Mouse (Mus musculus) ES-E14 (cell line): ENCODE results near the gene Pip4k2b.

Experiments used
- MAFK ChIP-seq: IDR thresholded peaks from 2 replicates; pipeline ENCODE4 v1.6.1; 2014; ENCODE audit warnings: mild to moderate bottlenecking, low read depth, low read length, inconsistent platforms; ENCODE audit not compliant: insufficient read depth
- ZC3H11A ChIP-seq: IDR thresholded peaks from 2 replicates; pipeline ENCODE4 v1.6.1; 2012; ENCODE audit warnings: low read depth, mild to moderate bottlenecking, inconsistent platforms, low read length, borderline replicate concordance

DNA sequence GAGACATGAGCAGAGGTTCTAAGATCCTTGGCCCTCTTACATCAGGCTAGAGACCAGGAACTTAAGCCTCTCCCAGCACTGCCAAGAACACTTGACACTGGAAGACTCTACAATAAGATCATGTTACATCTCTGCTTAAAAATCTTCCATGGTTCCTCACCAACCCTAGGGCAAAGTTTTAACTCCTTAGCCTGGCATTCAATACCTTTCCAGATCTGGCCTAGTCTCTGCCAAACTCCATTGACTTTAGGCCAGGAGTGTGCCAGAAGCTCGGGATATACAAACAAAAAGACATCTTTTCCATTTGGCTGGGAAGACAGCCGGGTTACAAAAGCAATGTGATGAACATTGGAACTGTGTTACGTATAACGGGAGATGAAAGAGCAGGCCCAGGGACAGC lies 6.9 kb downstream of the Pip4k2b start:
- TF ChIP-seq ZC3H11A (no peak), MAFK (no peak)
